Mouse (Mus musculus) stomach, postnatal 0 days (tissue): ENCODE results near the gene Tenm2. TPM values are rescaled to one million over a fixed set of nuclear protein-coding genes. Genes with fewer than 3 reads are reported as not detected.

Experiments
- ATAC-seq: fragments of 200-750 bp; cut with Nextera tagmentation; 2 replicates; pipeline ENCODE4 v1.8.0; 2017; ENCODE audit not compliant: low FRiP score, low TSS enrichment
- DNase-seq: peaks from one replicate; pipeline ENCODE4 v3.0.0-alpha.2; 2016; ENCODE audit warnings: low spot score
- H3K27ac ChIP-seq: fragments of 300-500 bp; sonication (generic); replicated peaks from 2 replicates; pipeline ENCODE4 v1.5.1; 2014; ENCODE audit warnings: mild to moderate bottlenecking, control low read depth
- H3K27me3 ChIP-seq: fragments of 300-500 bp; sonication (generic); 2 replicates; pipeline ENCODE4 v1.6.1; 2014; ENCODE audit warnings: low read length; ENCODE audit not compliant: control insufficient read depth, insufficient read depth
- H3K36me3 ChIP-seq: fragments of 300-500 bp; sonication (generic); 2 replicates; pipeline ENCODE4 v1.6.1; 2014; ENCODE audit warnings: low read length, mixed read lengths; ENCODE audit not compliant: control insufficient read depth, insufficient read depth
- H3K4me1 ChIP-seq: fragments of 300-500 bp; sonication (generic); replicated peaks from 2 replicates; pipeline ENCODE4 v1.6.1; 2014; ENCODE audit warnings: antibody characterized with exemption; ENCODE audit not compliant: control insufficient read depth, insufficient read depth
- H3K4me2 ChIP-seq: fragments of 300-500 bp; sonication (generic); replicated peaks from 2 replicates; pipeline ENCODE4 v1.6.1; 2014; ENCODE audit warnings: low read depth, mild to moderate bottlenecking, control low read depth, moderate library complexity
- H3K4me3 ChIP-seq: fragments of 300-500 bp; sonication (generic); 2 replicates; pipeline ENCODE4 v1.5.1; 2014; ENCODE audit warnings: low read depth, low read length, control low read depth
- H3K9ac ChIP-seq: fragments of 300-500 bp; sonication (generic); 2 replicates; pipeline ENCODE4 v1.6.1; 2014; ENCODE audit warnings: mild to moderate bottlenecking, low read length, control low read depth, mixed read lengths
- H3K9me3 ChIP-seq: fragments of 300-500 bp; sonication (generic); 2 replicates; pipeline ENCODE4 v1.6.1; 2016; ENCODE audit warnings: low read length; ENCODE audit not compliant: control insufficient read depth
- CTCF ChIP-seq: IDR thresholded peaks from 2 replicates; pipeline ENCODE4 v1.5.1; 2016; ENCODE audit warnings: antibody characterized with exemption, low read depth, mild to moderate bottlenecking, moderate library complexity
- EP300 ChIP-seq: optimal IDR thresholded peaks from 2 replicates; pipeline ENCODE3; 2016; ENCODE audit warnings: antibody characterized with exemption
- WGBS: fragments of 180-500 bp; shearing (Covaris S2); extraction: QIAGEN DNeasy Blood & Tissue Kit; methylation state at CpG from one replicate; pipeline ENCODE4 v1.1.7; 2014; 5-methylcytosine and 5-hydroxymethylcytosine counted together
- polyA plus RNA-seq: library from polyadenylated mRNA; unstranded; fragments of >200 nt; fragmentation: Nextera tagmentation; extraction: Ambion mirVana; gene quantifications from 2 replicates; pipeline ENCODE4 v1.2.1, GENCODE M21; 2015

Tenm2 gene
- polyA plus RNA-seq, 1 experiment from 2014 or later: 3.6 TPM

DNA sequence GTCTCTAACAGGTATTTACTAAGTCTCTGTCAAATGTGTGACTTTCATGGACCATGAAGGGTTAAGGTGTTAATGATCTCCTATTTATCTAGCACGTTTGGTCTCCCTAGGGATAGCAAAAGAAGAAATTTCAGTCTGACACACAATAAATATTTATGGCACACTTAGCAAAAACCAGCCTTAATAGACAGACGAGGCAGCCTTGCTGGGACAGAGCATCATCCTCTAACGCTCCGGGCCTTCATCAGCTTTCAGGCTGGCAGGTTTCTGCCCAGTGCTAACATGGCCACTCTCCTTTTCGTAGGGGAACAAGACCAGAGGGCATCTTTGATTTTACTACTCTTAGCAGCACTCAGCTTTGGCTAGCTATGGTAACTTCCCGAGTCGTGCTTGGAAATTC, 537.5 kb downstream of the Tenm2 start:
- Histone ChIP-seq H3K4me3 (no peak overlapping the region), H3K4me2 (no peak overlapping the region), H3K36me3 (no peaks in the 10 kb centered on the region), H3K9ac (no peak overlapping the region), H3K27ac (no peak overlapping the region), H3K27me3 (no peaks in the 10 kb centered on the region), H3K4me1 (no peaks in the 10 kb centered on the region), H3K9me3 (no peaks in the 10 kb centered on the region)
- ATAC-seq: no peak
- 79% methylated on average over 7 of the region's 7 CpGs for WGBS
- TF ChIP-seq EP300 (no peak), CTCF (no peak)
- no peak for DNase-seq

DNA sequence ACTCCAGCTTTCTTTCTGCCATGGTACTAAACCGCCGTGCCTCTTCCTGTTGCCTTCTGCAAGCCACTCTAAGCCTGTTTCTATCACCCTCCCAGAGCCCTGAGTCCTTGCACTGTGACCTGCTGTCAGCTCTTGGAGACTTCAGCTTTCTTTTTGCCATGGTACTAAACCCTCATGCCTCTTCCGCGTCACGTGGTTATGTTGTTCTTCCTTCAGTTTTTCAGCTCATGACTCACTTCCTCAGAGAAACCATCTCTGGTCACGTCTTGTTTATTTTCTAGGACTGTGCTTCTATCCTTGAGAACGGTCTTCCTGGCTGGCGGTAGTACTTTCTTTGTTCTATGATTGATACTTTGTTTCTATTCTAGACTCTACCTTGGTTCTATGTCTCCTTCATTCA, 537.9 kb downstream of the Tenm2 start:
- no peak for DNase-seq
- TF ChIP-seq CTCF: no peak
- no peak for TF ChIP-seq EP300
- Histone ChIP-seq H3K4me3 (no peak overlapping the region), H3K27ac (no peak overlapping the region), H3K27me3 (no peaks in the 10 kb centered on the region), H3K9me3 (no peaks in the 10 kb centered on the region), H3K4me1 (no peaks in the 10 kb centered on the region), H3K4me2 (no peak overlapping the region), H3K36me3 (no peaks in the 10 kb centered on the region), H3K9ac (no peak overlapping the region)
- WGBS: 67% methylated on average over 8 of the region's 8 CpGs
- ATAC-seq: no peak

DNA sequence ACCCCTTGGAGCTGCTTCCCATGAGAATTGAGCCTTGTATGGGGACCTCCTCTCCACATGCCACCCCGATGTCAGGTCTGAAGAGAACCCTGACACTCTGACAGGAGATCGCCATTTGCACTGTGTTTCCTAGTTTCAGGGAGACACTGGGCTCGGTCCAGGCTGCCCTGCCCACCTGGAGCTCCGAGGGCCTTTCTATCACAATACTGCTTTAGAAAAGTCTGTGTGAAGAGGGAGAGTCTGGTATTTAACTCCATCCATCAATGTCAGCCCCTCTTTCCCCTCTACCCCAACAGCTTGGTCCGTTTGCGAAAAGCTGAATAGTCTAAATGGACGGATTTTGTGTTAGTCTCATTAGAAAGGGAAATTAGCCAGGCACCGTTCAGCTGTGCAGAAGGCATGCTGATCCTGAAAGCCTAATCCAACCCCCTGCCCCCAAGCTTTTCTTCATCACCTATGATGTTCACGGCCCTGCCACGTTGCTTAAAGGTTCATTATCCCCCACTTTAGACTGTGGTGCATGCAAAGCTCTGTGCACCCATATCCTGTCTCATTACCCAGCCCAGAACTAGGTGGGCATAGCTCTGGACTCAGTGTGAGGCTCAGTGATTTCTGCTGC, 538.6 kb downstream of the Tenm2 start:
- DNase-seq: no peak
- H3K9me3 ChIP-seq: no peaks in the 10 kb centered on the region
- H3K4me1 ChIP-seq: no peaks in the 10 kb centered on the region
- TF ChIP-seq EP300 (no peak), CTCF (no peak)
- H3K27ac ChIP-seq: no peak overlapping the region
- ATAC-seq: no peak
- H3K36me3 ChIP-seq: no peaks in the 10 kb centered on the region
- no peak overlapping the region for H3K4me3 ChIP-seq
- WGBS: 34% methylated on average over 10 of the region's 10 CpGs
- H3K4me2 ChIP-seq: no peak overlapping the region
- no peaks in the 10 kb centered on the region for H3K27me3 ChIP-seq
- no peak overlapping the region for H3K9ac ChIP-seq

DNA sequence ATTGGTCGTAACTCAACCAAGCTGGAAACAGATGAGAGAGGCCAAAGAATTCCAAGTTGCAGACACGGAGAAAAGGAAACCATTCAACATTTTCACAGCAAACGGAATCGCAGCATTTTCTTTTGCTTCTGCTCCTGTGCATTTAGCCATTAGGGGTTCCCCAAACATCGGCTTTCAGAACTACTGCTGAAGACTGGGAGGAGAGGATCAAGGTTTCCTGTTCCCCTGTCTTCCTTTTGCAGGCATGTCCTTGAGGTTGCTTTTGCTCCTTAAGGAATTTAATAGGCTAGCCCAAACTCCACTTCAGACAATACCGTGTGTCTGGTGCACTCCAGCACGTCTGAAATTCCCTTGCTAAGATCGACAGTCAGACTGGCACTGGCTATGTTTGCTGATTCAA, 541.0 kb downstream of the Tenm2 start:
- ATAC-seq (no peak), DNase-seq (no peak)
- Histone ChIP-seq H3K4me1 (no peaks in the 10 kb centered on the region), H3K36me3 (no peaks in the 10 kb centered on the region), H3K4me3 (no peak overlapping the region), H3K9ac (no peak overlapping the region), H3K4me2 (no peak overlapping the region), H3K9me3 (no peaks in the 10 kb centered on the region), H3K27me3 (no peaks in the 10 kb centered on the region), H3K27ac (no peak overlapping the region)
- no peak for TF ChIP-seq EP300
- TF ChIP-seq CTCF: no peak
- 53% methylated on average over 8 of the region's 8 CpGs for WGBS

DNA sequence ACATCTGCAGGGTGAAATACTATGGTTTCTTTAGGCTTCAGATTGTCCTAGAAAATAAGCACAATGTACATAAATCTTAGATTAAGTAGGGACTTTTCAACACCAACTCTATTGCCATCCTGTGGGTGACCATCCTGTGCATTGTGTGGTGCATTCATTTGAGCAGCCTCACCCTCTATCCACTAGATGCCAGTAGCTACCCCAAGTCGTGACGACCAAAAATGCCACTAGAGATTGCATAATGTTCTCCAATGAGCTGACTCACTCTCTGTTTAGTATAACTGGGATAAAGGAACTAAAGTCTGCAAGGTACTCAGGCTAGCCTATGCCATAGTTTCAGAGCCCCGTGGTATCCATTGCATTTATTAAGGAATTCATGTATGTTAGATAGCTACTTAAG, 543.1 kb downstream of the Tenm2 start:
- Histone ChIP-seq H3K27me3 (no peaks in the 10 kb centered on the region), H3K4me2 (no peak overlapping the region), H3K4me3 (no peak overlapping the region), H3K4me1 (no peaks in the 10 kb centered on the region), H3K9me3 (no peaks in the 10 kb centered on the region), H3K27ac (no peak overlapping the region), H3K9ac (no peak overlapping the region), H3K36me3 (no peaks in the 10 kb centered on the region)
- DNase-seq: no peak
- WGBS: 67% methylated on average over 3 of the region's 3 CpGs
- no peak for ATAC-seq
- TF ChIP-seq CTCF: peak; percentile 37
- TF ChIP-seq EP300: no peak

DNA sequence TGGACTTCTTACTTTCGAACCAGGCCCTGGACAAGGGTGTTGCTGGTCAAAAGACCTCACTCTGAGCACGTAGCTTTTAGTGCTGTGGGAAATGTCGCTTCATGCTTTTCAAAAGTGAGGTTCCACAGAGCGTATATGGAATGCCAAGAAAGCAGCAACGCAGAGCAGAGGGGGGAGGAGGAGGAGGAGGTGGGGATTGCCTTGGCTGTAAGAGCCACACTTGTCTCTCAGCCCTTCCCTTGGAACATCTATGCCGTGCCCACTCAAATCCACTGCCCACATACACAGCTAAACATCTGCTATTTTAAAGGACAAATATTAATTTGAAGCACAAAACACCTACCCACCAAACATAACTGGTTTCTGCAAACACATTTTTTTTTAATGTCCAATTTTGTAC, 544.9 kb downstream of the Tenm2 start:
- 73% methylated on average over 6 of the region's 6 CpGs for WGBS

More for the DNA sequence above, 544.9 kb downstream of the Tenm2 start:
- Histone ChIP-seq H3K27ac (no peak overlapping the region), H3K4me1 (no peaks in the 10 kb centered on the region; the same call in 1 of the 2 replicates), H3K27me3 (no peaks in the 10 kb centered on the region), H3K4me3 (no peak overlapping the region), H3K4me2 (no peak overlapping the region), H3K36me3 (no peaks in the 10 kb centered on the region), H3K9me3 (no peaks in the 10 kb centered on the region), H3K9ac (no peak overlapping the region)
- TF ChIP-seq EP300 (no peak), CTCF (no peak)
- no peak for DNase-seq
- no peak for ATAC-seq
